Mouse (Mus musculus) lung, embryonic 16.5 days (tissue): ENCODE results near the gene Sult6b1. TPM values are rescaled to one million over a fixed set of nuclear protein-coding genes. Genes with fewer than 3 reads are reported as not detected.

Experiments
- ATAC-seq: fragments of 200-750 bp; cut with Nextera tagmentation; 2 replicates; pipeline ENCODE4 v1.8.0; 2017; ENCODE audit warnings: low read depth, mild to moderate bottlenecking, moderate library complexity
- H3K27ac ChIP-seq: fragments of 300-500 bp; sonication (generic); 2 replicates; pipeline ENCODE4 v1.5.1; 2014; ENCODE audit warnings: mild to moderate bottlenecking, control low read depth, low read length
- H3K27me3 ChIP-seq: fragments of 300-500 bp; sonication (generic); 2 replicates; pipeline ENCODE4 v1.6.1; 2014; ENCODE audit warnings: low read depth, low read length, mixed read lengths; ENCODE audit not compliant: control insufficient read depth, insufficient read depth
- H3K36me3 ChIP-seq: fragments of 300-500 bp; sonication (generic); 2 replicates; pipeline ENCODE4 v1.6.1; 2014; ENCODE audit warnings: low read length; ENCODE audit not compliant: control insufficient read depth, insufficient read depth
- H3K4me1 ChIP-seq: fragments of 300-500 bp; sonication (generic); replicated peaks from 2 replicates; pipeline ENCODE4 v1.6.1; 2014; ENCODE audit warnings: low read length, mixed read lengths; ENCODE audit not compliant: control insufficient read depth, insufficient read depth
- H3K4me2 ChIP-seq: fragments of 300-500 bp; sonication (generic); 2 replicates; pipeline ENCODE4 v1.6.1; 2014; ENCODE audit warnings: low read depth, low read length, control low read depth
- H3K4me3 ChIP-seq: fragments of 300-500 bp; sonication (generic); 2 replicates; pipeline ENCODE4 v1.5.1; 2014; ENCODE audit warnings: mild to moderate bottlenecking, low read length, control low read depth
- H3K9ac ChIP-seq: fragments of 300-500 bp; sonication (generic); 2 replicates; pipeline ENCODE4 v1.6.1; 2014; ENCODE audit warnings: low read length, control low read depth
- H3K9me3 ChIP-seq: fragments of 300-500 bp; sonication (generic); 2 replicates; pipeline ENCODE4 v1.6.1; 2016; ENCODE audit warnings: low read length; ENCODE audit not compliant: control insufficient read depth
- WGBS: fragments of 180-500 bp; shearing (Covaris S2); extraction: QIAGEN DNeasy Blood & Tissue Kit; methylation state at CpG from one replicate; pipeline ENCODE4 v1.1.7; 2014; 5-methylcytosine and 5-hydroxymethylcytosine counted together
- polyA plus RNA-seq: library from polyadenylated mRNA; unstranded; fragments of >200 nt; fragmentation: Nextera tagmentation; extraction: Ambion mirVana; gene quantifications from 2 replicates; pipeline ENCODE4 v1.2.1, GENCODE M21; 2015

Gene Sult6b1
- polyA plus RNA-seq = 0.34 TPM in 1 of 2 replicates, not detected in the other

- Histone ChIP-seq H3K4me3 (no peak within 1 kb of the TSS), H3K4me2 (no peak within 1 kb of the TSS), H3K4me1 (no peaks in the 10 kb centered on the region), H3K9me3 (no peaks in the 10 kb centered on the region), H3K9ac (no peak within 1 kb of the TSS), H3K36me3 (no peaks in the 10 kb centered on the region), H3K27me3 (no peaks in the 10 kb centered on the region), H3K27ac (no peak within 1 kb of the TSS)
- 81% methylated on average over 5 of the region's 5 CpGs for WGBS
- no peak for ATAC-seq
Observed at GRCm38 (mm10) chr17:78906892-78907291, at the start of gene Sult6b1. Gene Sult6b1 (minus strand): TSS chr17:78906992.

GRCm38 (mm10) chr17:78953240-78953639 is 46.4 kb upstream of the Sult6b1 start:
- H3K9me3 ChIP-seq = no peaks in the 10 kb centered on the region
- H3K4me2 ChIP-seq = no peak overlapping the region
- ATAC-seq = peak; percentile 86
- H3K27ac ChIP-seq = peak overlapping the region; percentile 74
- H3K27me3 ChIP-seq = no peaks in the 10 kb centered on the region
- H3K4me3 ChIP-seq = no peak overlapping the region
- H3K36me3 ChIP-seq = peaks cover 40% of the 10 kb centered on the region
- H3K9ac ChIP-seq = no peak overlapping the region
- 60% methylated on average over 8 of the region's 8 CpGs for WGBS
- peaks cover 3% of the 10 kb centered on the region; the same call in 1 of the 2 replicates for H3K4me1 ChIP-seq

GRCm38 (mm10) chr17:78952070-78952469 is 45.3 kb upstream of the Sult6b1 start:
- 76% methylated on average over 5 of the region's 5 CpGs for WGBS
- peaks cover 44% of the 10 kb centered on the region for H3K36me3 ChIP-seq
- H3K4me2 ChIP-seq = no peak overlapping the region
- no peak overlapping the region for H3K4me3 ChIP-seq
- H3K9ac ChIP-seq = no peak overlapping the region
- H3K9me3 ChIP-seq = no peaks in the 10 kb centered on the region
- ATAC-seq = no peak
- H3K27ac ChIP-seq = no peak overlapping the region
- H3K4me1 ChIP-seq = peaks cover 3% of the 10 kb centered on the region; the same call in 1 of the 2 replicates
- no peaks in the 10 kb centered on the region for H3K27me3 ChIP-seq

- no peak overlapping the region for H3K4me3 ChIP-seq
- H3K4me2 ChIP-seq = no peak overlapping the region
- H3K36me3 ChIP-seq = peaks cover 44% of the 10 kb centered on the region
- no peaks in the 10 kb centered on the region for H3K9me3 ChIP-seq
- no peak overlapping the region for H3K9ac ChIP-seq
- ATAC-seq = no peak
- no peak overlapping the region for H3K27ac ChIP-seq
- WGBS = 90% methylated on average over 5 of the region's 5 CpGs
- no peaks in the 10 kb centered on the region for H3K27me3 ChIP-seq
- H3K4me1 ChIP-seq = peaks cover 3% of the 10 kb centered on the region; the same call in 1 of the 2 replicates
Observed at GRCm38 (mm10) chr17:78951225-78951624, 44.4 kb upstream of the Sult6b1 start.

- no peak overlapping the region for H3K9ac ChIP-seq
- no peak overlapping the region for H3K4me3 ChIP-seq
- H3K9me3 ChIP-seq = no peaks in the 10 kb centered on the region
- no peak overlapping the region for H3K27ac ChIP-seq
- no peaks in the 10 kb centered on the region for H3K27me3 ChIP-seq
- ATAC-seq = no peak
- H3K4me2 ChIP-seq = no peak overlapping the region
- peaks cover 10% of the 10 kb centered on the region; the same call in 1 of the 2 replicates for H3K36me3 ChIP-seq
- 44% methylated on average over 11 of the region's 11 CpGs for WGBS
- peaks cover 3% of the 10 kb centered on the region; the same call in 1 of the 2 replicates for H3K4me1 ChIP-seq
Observed at GRCm38 (mm10) chr17:78942579-78942978, 35.8 kb upstream of the Sult6b1 start.

GRCm38 (mm10) chr17:78938927-78939326 is 32.1 kb upstream of the Sult6b1 start:
- no peak overlapping the region for H3K4me3 ChIP-seq
- no peak for ATAC-seq
- 91% methylated on average over 4 of the region's 4 CpGs for WGBS
- no peaks in the 10 kb centered on the region for H3K27me3 ChIP-seq
- H3K9ac ChIP-seq = no peak overlapping the region
- H3K9me3 ChIP-seq = no peaks in the 10 kb centered on the region
- no peak overlapping the region for H3K4me2 ChIP-seq
- H3K27ac ChIP-seq = no peak overlapping the region
- peaks cover 15% of the 10 kb centered on the region for H3K36me3 ChIP-seq
- H3K4me1 ChIP-seq = peaks cover 8% of the 10 kb centered on the region; the same call in 1 of the 2 replicates

GRCm38 (mm10) chr17:78937229-78937853 is 30.5 kb upstream of the Sult6b1 start:
- Histone ChIP-seq H3K4me1 (peaks cover 8% of the 10 kb centered on the region; the same call in 1 of the 2 replicates), H3K4me3 (peak overlapping the region; percentile 79), H3K9ac (peak overlapping the region; percentile 81), H3K9me3 (no peaks in the 10 kb centered on the region), H3K4me2 (peak overlapping the region; percentile 62), H3K27me3 (no peaks in the 10 kb centered on the region), H3K36me3 (peaks cover 19% of the 10 kb centered on the region), H3K27ac (peak overlapping the region; percentile 59)
- 0 out of 2 replicates have a peak, but pooled peaks have one; percentile 16 for ATAC-seq
- 5% methylated on average over 26 of the region's 26 CpGs for whole genome bisulfite sequencing

GRCm38 (mm10) chr17:78936466-78937228 is 29.9 kb upstream of the Sult6b1 start, which contains the start of the genes Cebpz and Ndufaf7:
Gene Cebpz (minus strand): TSS chr17:78937066.
Gene Ndufaf7 (plus strand): TSS chr17:78937136.
- Histone ChIP-seq H3K4me1 (peaks cover 8% of the 10 kb centered on the region; the same call in 1 of the 2 replicates), H3K9ac (peak within 1 kb of the TSS; percentile 81), H3K4me2 (peak within 1 kb of the TSS; percentile 62), H3K27me3 (no peaks in the 10 kb centered on the region), H3K9me3 (no peaks in the 10 kb centered on the region), H3K27ac (peak within 1 kb of the TSS; percentile 59), H3K36me3 (peaks cover 23% of the 10 kb centered on the region), H3K4me3 (peak within 1 kb of the TSS; percentile 79)
- WGBS = under 1% methylated on average over 45 of the region's 45 CpGs
- ATAC-seq = peak; percentile 100

- Histone ChIP-seq H3K4me2 (peak overlapping the region; percentile 62), H3K4me1 (peaks cover 8% of the 10 kb centered on the region; the same call in 1 of the 2 replicates), H3K27ac (no peak overlapping the region), H3K4me3 (peak overlapping the region; percentile 79), H3K36me3 (peaks cover 24% of the 10 kb centered on the region), H3K9ac (peak overlapping the region; percentile 81; the same call in 1 of the 2 replicates), H3K27me3 (no peaks in the 10 kb centered on the region), H3K9me3 (no peaks in the 10 kb centered on the region)
- 71% methylated on average over 2 of the region's 2 CpGs for WGBS
- ATAC-seq = no peak
Observed at GRCm38 (mm10) chr17:78935857-78936256, 29.1 kb upstream of the Sult6b1 start.
